Mouse (Mus musculus): ENCODE measurements around the gene Ifna15. TPM values are rescaled to one million over a fixed set of nuclear protein-coding genes. Genes with fewer than 3 reads are reported as not detected.

Ifna15 gene
- not detected in 4 replicates for total RNA-seq (2023)

DNA sequence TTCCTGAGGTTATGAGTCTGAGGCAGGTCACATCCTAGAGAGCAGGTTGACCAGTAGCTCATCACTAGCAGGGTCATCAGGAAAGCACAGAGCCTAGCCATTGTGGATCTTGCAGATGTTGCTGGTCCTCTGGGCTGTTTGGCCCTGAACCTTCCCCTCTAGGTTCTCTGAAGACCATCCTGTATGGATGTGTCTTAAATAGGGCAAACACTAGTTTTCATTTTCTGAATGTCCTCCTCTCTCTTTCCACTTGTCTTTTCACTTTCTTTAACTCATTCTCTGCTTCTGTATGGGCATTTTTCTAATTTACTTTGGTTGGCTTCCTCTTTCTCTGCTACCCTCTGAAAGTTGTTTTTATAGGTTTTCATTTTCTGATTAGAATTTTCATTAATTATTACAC lies at the start of gene Ifna15:
Ifna15 (minus strand) TSS at position 101 of the 400 bp plus-strand sequence.

DNA sequence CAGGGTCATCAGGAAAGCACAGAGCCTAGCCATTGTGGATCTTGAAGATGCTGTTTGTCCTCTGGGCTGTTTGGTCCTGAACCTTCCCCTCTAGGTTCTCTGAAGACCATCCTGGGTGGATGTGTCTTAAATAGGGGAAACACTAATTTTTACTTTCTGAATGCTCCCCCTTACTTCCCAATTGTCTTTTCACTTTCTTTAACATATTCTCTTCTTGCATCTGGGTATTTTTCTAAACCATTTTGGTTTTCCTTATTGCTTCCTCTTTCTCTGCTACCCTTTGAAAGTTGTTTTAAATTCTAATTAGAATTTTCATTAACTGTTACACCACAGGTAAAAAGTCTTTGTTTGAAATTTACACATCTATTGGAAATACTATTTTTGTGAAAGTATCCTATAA lies 45.2 kb upstream of the Ifna15 start, which contains the start of gene Ifna12:
Ifna12 (minus strand) TSS at position 101 of the 400 bp plus-strand sequence.

DNA sequence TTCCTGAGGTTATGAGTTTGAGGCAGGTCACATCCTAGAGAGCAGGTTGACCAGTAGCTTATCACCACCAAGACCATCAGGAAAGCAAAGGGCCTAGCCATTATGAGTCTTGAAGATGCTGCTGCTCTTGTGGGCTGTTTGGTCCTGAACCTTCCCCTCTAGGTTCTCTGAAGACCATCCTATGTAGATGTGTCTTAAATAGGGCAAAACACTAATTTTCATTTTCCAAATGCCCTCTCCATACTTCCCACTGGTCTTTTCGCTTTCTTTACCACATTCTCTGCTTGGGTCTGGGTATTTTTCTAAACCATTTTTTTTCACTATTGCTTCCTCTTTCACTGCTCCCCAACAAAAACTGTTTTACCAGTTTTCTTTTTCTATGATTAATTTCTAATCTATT lies 34.2 kb upstream of the Ifna15 start, which contains the start of gene Ifna9:
Ifna9 (minus strand) TSS at position 101 of the 400 bp plus-strand sequence.

DNA sequence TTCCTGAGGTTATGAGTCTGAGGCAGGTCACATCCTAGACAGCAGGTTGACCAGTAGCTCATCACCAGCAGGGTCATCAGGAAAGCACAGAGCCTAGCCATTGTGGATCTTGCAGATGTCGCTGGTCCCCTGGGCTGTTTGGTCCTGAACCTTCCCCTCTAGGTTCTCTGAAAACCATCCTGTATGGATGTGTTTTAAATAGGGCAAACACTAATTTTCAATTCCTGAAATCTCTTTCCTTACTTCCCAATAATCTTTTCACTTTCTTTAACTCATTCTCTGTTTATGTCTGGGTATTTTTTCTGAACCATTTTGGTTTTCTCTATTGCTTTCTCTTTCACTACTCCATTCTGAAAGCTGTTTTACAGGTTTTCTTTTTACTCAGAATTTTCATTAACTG lies 13.7 kb upstream of the Ifna15 start, which contains the start of gene Ifna14:
Ifna14 (minus strand) TSS at position 101 of the 400 bp plus-strand sequence.

DNA sequence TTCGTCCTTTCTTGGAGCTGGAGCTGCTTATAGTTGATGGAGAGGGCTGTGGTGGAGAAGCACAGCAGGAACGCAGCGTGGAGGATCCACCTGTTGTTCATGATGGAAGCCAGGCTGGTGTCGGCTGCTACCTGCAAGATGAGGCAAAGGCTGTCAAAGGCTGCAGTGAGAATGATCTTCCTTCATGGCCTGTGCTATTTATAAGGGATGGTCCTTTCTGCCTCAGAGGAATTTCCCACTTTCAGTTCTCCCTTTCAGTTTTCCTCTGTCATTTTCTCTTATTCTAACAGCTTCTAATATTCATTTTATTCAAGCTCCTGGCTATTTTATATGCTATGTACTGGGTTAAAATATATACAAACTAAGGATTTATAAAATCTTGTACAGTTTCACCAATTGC lies 35.4 kb downstream of the Ifna15 start, which contains the start of gene Ifnb1:
Ifnb1 (minus strand) TSS at position 101 of the 400 bp plus-strand sequence.

Other genes starting within 250 kb of the Ifna15 start
- 0.20 to 0.36 TPM (median 0.34 TPM) in 4 replicates for gene Hacd4, start 119.3 kb downstream of the Ifna15 start, total RNA-seq (2023)
- gene Ifnb1, start 35.5 kb downstream of the Ifna15 start, total RNA-seq (2023), result not detected in 4 replicates
- gene Ifna14, start 13.6 kb upstream of the Ifna15 start, total RNA-seq (2023), result not detected in 4 replicates
- not detected in 4 replicates for gene Ifna9, start 34.1 kb upstream of the Ifna15 start, total RNA-seq (2023)
- gene Ifna12, start 45.1 kb upstream of the Ifna15 start, total RNA-seq (2023), result not detected in 4 replicates
- not detected in 4 replicates for gene C87499, start 76.2 kb upstream of the Ifna15 start, total RNA-seq (2023)
- gene Ifna13, start 86.2 kb upstream of the Ifna15 start, total RNA-seq (2023), result not detected in 4 replicates
- gene Ifna16, start 118.7 kb upstream of the Ifna15 start, total RNA-seq (2023), result not detected in 4 replicates
- not detected in 4 replicates for gene Ifna2, start 125.7 kb upstream of the Ifna15 start, total RNA-seq (2023)
- not detected in 4 replicates for gene Ifnab, start 133.1 kb upstream of the Ifna15 start, total RNA-seq (2023)
- not detected in 4 replicates for gene Gm26566, start 163.6 kb upstream of the Ifna15 start, total RNA-seq (2023)
- 14.4 to 16.1 TPM (median 15.0 TPM) in 4 replicates for gene Klhl9, start 164.2 kb upstream of the Ifna15 start, total RNA-seq (2023)
- not detected in 4 replicates for gene Gm13271, start 196.6 kb upstream of the Ifna15 start, total RNA-seq (2023)
- gene Gm13283, start 201.9 kb upstream of the Ifna15 start, total RNA-seq (2023), result not detected in 4 replicates
- not detected in 4 replicates for gene Gm13290, start 215.6 kb upstream of the Ifna15 start, total RNA-seq (2023)
- not detected in 4 replicates for gene Gm13289, start 218.7 kb upstream of the Ifna15 start, total RNA-seq (2023)
- gene Gm13272, start 221.6 kb upstream of the Ifna15 start, total RNA-seq (2023), result not detected in 4 replicates
- not detected in 4 replicates for gene Ifnz, start 223.9 kb upstream of the Ifna15 start, total RNA-seq (2023)
- gene Gm13276, start 227.5 kb upstream of the Ifna15 start, total RNA-seq (2023), result not detected in 4 replicates
- gene Gm13277, start 230.4 kb upstream of the Ifna15 start, total RNA-seq (2023), result not detected in 4 replicates
- gene Gm13278, start 233.3 kb upstream of the Ifna15 start, total RNA-seq (2023), result not detected in 4 replicates
- gene Gm13275, start 236.2 kb upstream of the Ifna15 start, total RNA-seq (2023), result not detected in 4 replicates
- gene Gm13279, start 239.2 kb upstream of the Ifna15 start, total RNA-seq (2023), result not detected in 4 replicates
- not detected in 4 replicates for gene Gm13285, start 241.4 kb upstream of the Ifna15 start, total RNA-seq (2023)
- gene Gm13287, start 245.0 kb upstream of the Ifna15 start, total RNA-seq (2023), result not detected in 4 replicates
- gene Gm13288, start 247.3 kb upstream of the Ifna15 start, total RNA-seq (2023), result not detected in 4 replicates